ENCODE assay signal across 17 mouse cellular contexts in the genomic region with DNA sequence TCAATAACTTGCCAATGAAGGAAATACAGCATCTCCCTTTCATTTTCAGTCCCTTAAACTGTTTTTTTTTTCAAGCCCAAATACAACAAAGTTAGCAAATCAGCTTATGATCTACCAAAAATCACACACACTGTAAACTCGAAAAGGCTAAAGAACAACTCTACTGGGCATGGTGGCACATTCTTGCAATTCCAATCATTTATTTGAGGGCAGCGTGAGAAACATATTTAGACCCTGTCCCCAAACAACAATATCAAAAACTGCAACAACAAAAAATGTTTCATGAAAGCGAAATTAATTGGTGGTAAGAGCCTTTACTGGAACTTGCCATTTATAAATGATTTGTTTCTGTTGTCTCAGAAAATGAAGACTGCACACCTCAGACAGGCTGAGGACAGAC.
"Had no signal": no experiment of that assay in that cellular context is flagged by ENCODE, and none has a peak within 500 bp of the region (broad histone marks: within the 10 kb centered on the region; RNA-seq: fewer than 3 reads in every experiment).

No protein-coding gene starts in this region.

- H3K27ac ChIP-seq: lung, embryonic 15.5 days; macrophage; midbrain, embryonic 12.5 days; neural tube, embryonic 12.5 days; stomach, embryonic 15.5 days; stomach, postnatal 0 days had no signal

- H3K4me2 ChIP-seq: lung, embryonic 15.5 days; midbrain, embryonic 12.5 days; neural tube, embryonic 12.5 days; stomach, embryonic 15.5 days had no signal

- ATAC-seq: lung, postnatal 0 days; midbrain, embryonic 16.5 days had no signal

- H3K36me3 ChIP-seq: lung, embryonic 15.5 days had no signal

- H3K4me1 ChIP-seq: lung, embryonic 15.5 days; megakaryocyte, embryonic 14.5 days; midbrain, embryonic 12.5 days; neural tube, embryonic 12.5 days; stomach, embryonic 15.5 days had no signal

- DNase-seq: lung, adult 2 months; lung, postnatal 14 days; lung, postnatal 36 days; midbrain, embryonic 14.5 days; right cerebral cortex, postnatal 14 days; thymus, adult 2 months; thymus, postnatal 25 days; thymus, postnatal 4 days had no signal

- H3K27me3 ChIP-seq: lung, embryonic 15.5 days; megakaryocyte, embryonic 14.5 days; midbrain, embryonic 12.5 days; neural tube, embryonic 12.5 days; stomach, embryonic 15.5 days had no signal

- H3K4me3 ChIP-seq: lung, embryonic 15.5 days; megakaryocyte, embryonic 14.5 days; midbrain, embryonic 12.5 days; neural tube, embryonic 12.5 days; stomach, embryonic 15.5 days had no signal

- H3K9ac ChIP-seq: lung, embryonic 15.5 days; midbrain, embryonic 12.5 days; neural tube, embryonic 12.5 days; stomach, embryonic 15.5 days had no signal

- H3K9me3 ChIP-seq: lung, embryonic 15.5 days; megakaryocyte, embryonic 14.5 days; midbrain, embryonic 12.5 days; neural tube, embryonic 12.5 days; stomach, embryonic 15.5 days had no signal
